Mouse (Mus musculus): ENCODE data around the gene Cttnbp2. TPM values are rescaled to one million over a fixed set of nuclear protein-coding genes. Genes with fewer than 3 reads are reported as not detected.
A peak's percentile ranks its signal among the peaks of the same experiment; 100 is the strongest.
"Not testable (repeated sequence)": the region's sequence is repeated elsewhere in the genome, so short reads cannot be mapped to it uniquely, and the experiment has no call there.

The Cttnbp2 gene
- polyA plus RNA-seq, 1 experiment from 2014 or later, result 16.8 TPM

DNA sequence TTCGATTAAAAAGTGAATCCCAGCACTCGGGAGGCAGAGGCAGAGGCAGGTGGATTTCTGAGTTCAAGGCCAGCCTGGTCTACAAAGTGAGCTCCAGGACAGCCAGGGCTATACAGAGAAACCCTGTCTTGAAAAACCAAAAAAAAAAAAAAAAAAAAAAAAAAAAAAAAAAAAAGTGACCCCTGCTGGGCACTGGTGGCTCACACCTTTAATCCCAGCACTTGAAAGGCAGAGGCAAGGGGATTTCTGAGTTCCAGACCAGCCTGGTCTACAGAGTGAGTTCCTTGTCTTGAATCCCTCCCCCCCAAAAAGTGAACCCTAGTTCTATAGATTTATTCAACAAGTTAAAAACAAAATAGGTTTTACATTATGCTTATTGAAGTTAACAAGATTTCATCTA, 136.9 kb downstream of the Cttnbp2 start:
- WGBS, result 90% methylated on average over 2 of the region's 2 CpGs
- H3K4me3 ChIP-seq; H3K27ac ChIP-seq; DNase-seq (ENCODE audit: low spot score); H3K9me3 ChIP-seq; H3K36me3 ChIP-seq; H3K4me1 ChIP-seq (replicated peaks); H3K27me3 ChIP-seq (ENCODE audit: insufficient read depth, poor library complexity, severe bottlenecking): not testable (repeated sequence)

DNA sequence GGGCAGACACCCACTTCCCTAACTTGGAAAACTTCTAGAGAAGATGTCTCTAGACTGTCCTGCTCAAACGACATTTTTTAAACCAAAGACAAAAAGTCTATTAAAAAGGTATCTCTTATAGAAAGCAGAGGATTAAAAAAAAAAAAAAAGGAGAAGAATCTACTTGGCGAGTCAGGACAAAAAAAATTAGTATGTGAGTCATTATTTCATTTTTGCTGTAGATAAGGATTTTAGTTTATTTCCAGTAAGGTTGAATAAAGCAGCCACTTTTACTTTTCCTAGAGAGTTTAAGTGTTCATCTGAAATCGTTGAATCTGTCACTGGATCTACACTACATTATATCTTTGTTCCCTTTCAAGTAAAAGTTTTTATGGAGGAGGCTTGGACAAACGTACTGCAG, 139.9 kb downstream of the Cttnbp2 start:
- DNase-seq (ENCODE audit: low spot score), result no peak
- Histone ChIP-seq H3K4me3 (no peak overlapping the region), H3K36me3 (no peaks in the 10 kb centered on the region), H3K9me3 (no peaks in the 10 kb centered on the region), H3K27ac (no peak overlapping the region), H3K27me3 (ENCODE audit: insufficient read depth, poor library complexity, severe bottlenecking) (no peaks in the 10 kb centered on the region), H3K4me1 (replicated peaks) (no peaks in the 10 kb centered on the region)
- 83% methylated on average over 4 of the region's 4 CpGs for WGBS

DNA sequence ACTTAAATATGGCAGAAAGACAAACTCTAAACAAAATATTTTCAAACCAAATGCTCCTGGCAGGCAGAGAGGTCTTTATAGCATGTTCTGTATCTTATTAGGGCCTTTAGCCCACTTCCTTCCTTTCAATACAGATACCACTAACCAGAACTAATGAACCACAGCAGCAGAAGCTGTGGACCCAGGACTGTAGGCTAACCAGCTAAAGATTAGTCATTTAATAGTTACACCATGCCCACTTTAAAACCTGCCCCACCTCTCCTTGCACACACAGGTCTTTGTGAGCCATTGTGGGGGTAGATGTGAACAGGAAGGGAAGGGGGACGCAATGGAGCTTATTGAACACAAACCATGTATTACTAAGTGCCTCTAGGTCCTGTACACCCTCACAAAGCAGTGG, 141.0 kb downstream of the Cttnbp2 start:
- H3K27ac ChIP-seq, result no peak overlapping the region
- H3K9me3 ChIP-seq, result no peaks in the 10 kb centered on the region
- H3K27me3 ChIP-seq (ENCODE audit: insufficient read depth, poor library complexity, severe bottlenecking), result no peaks in the 10 kb centered on the region
- 91% methylated on average over 1 of the region's 1 CpGs for WGBS
- H3K36me3 ChIP-seq, result no peaks in the 10 kb centered on the region
- no peaks in the 10 kb centered on the region for H3K4me1 ChIP-seq (replicated peaks)
- H3K4me3 ChIP-seq, result no peak overlapping the region
- DNase-seq (ENCODE audit: low spot score), result no peak

DNA sequence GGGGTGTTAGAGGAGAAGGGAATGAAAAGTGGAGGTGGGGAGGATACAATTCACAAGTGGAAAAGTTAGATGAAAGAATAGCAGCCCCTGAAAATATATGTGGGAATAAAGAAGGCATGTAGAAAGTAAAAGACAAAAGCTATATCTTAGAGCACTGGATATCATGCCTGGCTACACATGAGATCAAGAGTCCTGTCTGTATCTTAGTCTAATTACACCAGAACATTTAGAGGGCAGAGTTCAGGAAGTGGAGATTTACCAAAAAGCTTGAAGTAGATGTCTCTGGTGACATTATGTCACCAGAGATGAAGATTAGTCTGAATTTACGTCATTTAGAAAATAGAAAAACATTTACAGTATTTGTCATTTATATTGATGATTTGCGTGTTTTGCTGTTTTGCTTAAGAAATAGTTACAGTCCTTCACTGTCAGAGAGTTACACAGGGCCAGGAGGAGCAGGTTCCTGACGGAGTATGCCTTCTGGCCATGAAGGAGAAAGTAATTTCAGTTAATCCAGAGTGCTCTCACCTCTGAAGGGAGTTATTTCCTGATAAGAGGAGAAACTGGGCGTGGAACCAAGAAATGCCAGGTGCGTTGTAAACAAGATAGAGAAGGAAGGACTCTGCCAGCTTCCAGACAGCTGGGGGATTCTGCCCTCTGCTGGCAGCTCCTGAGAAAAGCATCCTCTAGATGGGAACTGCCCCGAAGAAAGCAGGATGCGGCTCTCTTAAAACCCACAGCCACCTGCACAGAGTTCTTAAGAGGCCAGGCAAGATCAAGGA, 142.0 kb downstream of the Cttnbp2 start:
- 41% methylated on average over 7 of the region's 7 CpGs for WGBS
- no peak overlapping the region for H3K27ac ChIP-seq

DNA sequence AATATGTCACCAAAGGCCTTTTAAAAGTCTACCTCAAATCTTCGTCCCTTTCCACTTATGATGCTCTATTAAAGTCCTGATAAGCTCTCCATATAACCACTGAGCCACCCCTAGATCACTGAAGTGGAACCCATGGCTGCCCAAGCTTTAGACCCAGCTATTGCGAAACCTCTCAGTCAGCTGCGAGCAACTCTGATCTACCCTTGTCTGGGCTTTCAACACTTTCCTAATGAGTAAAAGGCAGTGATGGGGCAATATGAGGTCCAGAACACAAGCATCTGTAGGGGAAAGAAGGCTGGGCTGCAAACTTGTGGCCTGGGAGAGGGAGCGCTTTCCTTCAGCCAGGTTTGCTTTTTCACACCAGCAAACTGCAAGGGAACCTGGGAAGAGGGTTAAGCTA, 144.9 kb downstream of the Cttnbp2 start:
- Histone ChIP-seq H3K27me3 (ENCODE audit: insufficient read depth, poor library complexity, severe bottlenecking) (no peaks in the 10 kb centered on the region), H3K9me3 (no peaks in the 10 kb centered on the region), H3K36me3 (no peaks in the 10 kb centered on the region), H3K4me3 (no peak overlapping the region), H3K27ac (no peak overlapping the region), H3K4me1 (replicated peaks) (no peaks in the 10 kb centered on the region)
- 92% methylated on average over 4 of the region's 4 CpGs for WGBS
- DNase-seq (ENCODE audit: low spot score), result no peak

More for the DNA sequence above, 142.0 kb downstream of the Cttnbp2 start:
- peak; percentile 57 for DNase-seq (ENCODE audit: low spot score)
- Histone ChIP-seq H3K4me3 (no peak overlapping the region), H3K4me1 (replicated peaks) (no peaks in the 10 kb centered on the region), H3K27me3 (ENCODE audit: insufficient read depth, poor library complexity, severe bottlenecking) (no peaks in the 10 kb centered on the region), H3K9me3 (no peaks in the 10 kb centered on the region), H3K36me3 (no peaks in the 10 kb centered on the region)

DNA sequence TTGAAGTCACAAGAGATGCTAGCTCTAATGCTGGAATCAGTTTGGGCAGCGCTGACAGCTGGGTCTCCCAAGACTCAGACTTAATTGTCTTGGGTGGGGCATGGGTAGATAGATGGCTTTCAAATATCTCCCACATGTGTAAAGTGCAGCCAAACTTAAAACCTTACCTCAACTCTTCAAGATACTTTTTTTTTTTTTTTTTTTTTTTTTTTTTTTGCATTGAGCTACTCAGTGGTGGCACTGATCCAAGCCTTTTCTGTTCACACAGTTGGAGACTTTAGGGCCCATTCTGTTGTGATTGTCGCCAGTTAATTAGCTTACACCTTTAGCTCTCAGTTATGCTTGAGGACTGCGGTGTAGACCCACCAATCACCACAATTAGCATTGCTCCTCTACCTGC, 145.6 kb downstream of the Cttnbp2 start:
- no peaks in the 10 kb centered on the region for H3K27me3 ChIP-seq (ENCODE audit: insufficient read depth, poor library complexity, severe bottlenecking)
- no peak overlapping the region for H3K27ac ChIP-seq
- 74% methylated on average over 3 of the region's 3 CpGs for WGBS
- DNase-seq (ENCODE audit: low spot score), result no peak
- H3K36me3 ChIP-seq, result no peaks in the 10 kb centered on the region
- no peaks in the 10 kb centered on the region for H3K4me1 ChIP-seq (replicated peaks)
- H3K9me3 ChIP-seq, result no peaks in the 10 kb centered on the region
- no peak overlapping the region for H3K4me3 ChIP-seq

DNA sequence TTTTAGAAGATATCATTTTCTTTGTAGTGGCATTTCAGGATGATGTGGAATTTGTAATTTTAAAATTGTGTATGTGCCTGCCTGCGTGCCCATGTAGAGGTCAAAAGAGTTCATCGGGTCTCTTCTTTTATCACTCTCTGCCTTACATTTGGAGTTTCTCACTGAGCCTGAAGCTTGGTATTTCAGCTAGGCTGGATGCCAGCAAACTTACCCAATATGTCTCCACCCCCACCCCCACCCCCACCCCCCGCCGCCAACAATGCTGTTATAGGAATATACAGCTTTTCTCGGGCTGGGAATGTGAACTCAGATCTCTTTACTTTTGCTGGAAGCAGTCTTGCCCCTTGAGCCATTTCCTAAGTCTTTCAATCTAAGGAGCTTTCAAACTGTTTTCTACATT, 152.4 kb downstream of the Cttnbp2 start:
- no peaks in the 10 kb centered on the region for H3K4me1 ChIP-seq (replicated peaks)
- no peaks in the 10 kb centered on the region for H3K27me3 ChIP-seq (ENCODE audit: insufficient read depth, poor library complexity, severe bottlenecking)
- H3K4me3 ChIP-seq, result no peak overlapping the region
- DNase-seq (ENCODE audit: low spot score), result no peak
- H3K36me3 ChIP-seq, result no peaks in the 10 kb centered on the region
- H3K27ac ChIP-seq, result no peak overlapping the region
- H3K9me3 ChIP-seq, result no peaks in the 10 kb centered on the region
- 85% methylated on average over 5 of the region's 5 CpGs for WGBS

DNA sequence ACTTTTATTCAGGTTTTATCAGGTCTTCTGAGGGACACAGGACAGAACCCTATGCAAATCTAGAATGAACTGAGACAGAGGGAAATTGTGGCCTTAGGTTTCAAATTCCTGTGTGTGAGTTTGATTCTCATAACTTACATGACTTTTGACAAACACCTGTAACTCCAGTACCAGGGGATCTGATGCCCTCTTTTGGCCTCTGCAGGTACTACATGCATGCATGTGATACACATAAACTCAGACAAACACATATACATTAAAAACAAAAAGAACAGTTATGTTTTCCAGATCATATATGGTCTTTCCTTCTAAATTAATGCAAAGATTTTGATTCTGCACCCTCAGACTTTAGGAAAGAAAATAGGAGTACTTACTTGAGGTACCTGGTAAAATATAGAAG, 153.7 kb downstream of the Cttnbp2 start:
- Histone ChIP-seq H3K4me1 (replicated peaks) (no peaks in the 10 kb centered on the region), H3K9me3 (no peaks in the 10 kb centered on the region), H3K36me3 (no peaks in the 10 kb centered on the region), H3K27ac (no peak overlapping the region), H3K4me3 (no peak overlapping the region), H3K27me3 (ENCODE audit: insufficient read depth, poor library complexity, severe bottlenecking) (no peaks in the 10 kb centered on the region)
- no peak for DNase-seq (ENCODE audit: low spot score)

DNA sequence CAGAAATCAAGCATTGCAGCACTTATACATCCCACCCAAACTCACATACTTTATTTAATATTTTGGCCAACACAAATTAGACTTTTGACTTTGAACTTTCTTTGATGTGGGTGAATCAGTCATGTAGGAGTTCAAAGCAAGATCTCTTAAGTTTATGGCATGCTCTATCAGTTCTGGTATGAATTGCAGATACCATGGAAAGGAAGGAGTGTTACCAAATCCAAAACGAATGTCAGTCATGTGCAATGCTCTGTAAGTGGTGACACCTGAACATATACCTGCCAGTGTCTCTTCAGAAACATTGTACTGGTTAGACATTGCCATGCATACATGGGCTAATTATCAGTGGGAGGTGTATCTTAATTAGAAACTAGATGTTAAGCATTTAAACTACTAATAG, 154.5 kb downstream of the Cttnbp2 start:
- Histone ChIP-seq H3K36me3 (no peaks in the 10 kb centered on the region), H3K9me3 (no peaks in the 10 kb centered on the region), H3K4me3 (no peak overlapping the region), H3K27me3 (ENCODE audit: insufficient read depth, poor library complexity, severe bottlenecking) (no peaks in the 10 kb centered on the region), H3K4me1 (replicated peaks) (no peaks in the 10 kb centered on the region), H3K27ac (no peak overlapping the region)
- DNase-seq (ENCODE audit: low spot score), result no peak
- WGBS, result 79% methylated on average over 1 of the region's 1 CpGs

DNA sequence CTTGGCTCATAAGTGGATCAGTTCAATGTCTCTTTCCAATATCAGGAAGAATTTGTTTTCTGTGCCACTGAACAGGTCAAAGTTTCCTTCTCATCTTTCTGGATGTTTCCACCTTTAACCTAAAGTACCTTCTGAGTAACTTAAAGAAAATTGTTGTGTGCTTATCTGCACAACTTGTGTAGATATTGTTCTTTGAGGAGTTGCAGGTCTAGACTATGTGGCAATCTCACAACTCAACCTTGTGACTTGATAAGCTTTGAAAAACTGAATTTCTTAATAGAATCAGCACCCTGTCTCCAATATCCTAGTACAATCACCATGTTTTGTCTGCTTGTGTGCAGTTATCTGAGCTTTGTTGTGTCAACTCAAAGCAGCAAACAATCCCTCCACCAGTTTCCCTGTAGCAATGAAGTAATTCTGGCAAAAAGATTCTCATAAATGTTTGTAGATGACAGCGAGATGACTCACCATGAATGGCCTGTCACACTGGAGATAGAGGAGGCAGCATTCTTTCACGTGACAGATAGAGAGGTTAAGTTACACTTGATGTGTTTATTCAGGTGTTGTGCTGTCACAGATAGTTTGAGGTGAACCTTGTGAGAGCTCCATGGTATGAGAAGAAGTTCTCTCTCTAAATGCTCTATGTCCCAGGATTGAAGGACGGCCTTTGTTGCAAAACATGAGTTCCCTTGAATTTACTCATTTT, 165.3 kb downstream of the Cttnbp2 start:
- DNase-seq (ENCODE audit: low spot score), result no peak
- H3K4me1 ChIP-seq (replicated peaks), result no peaks in the 10 kb centered on the region
- no peaks in the 10 kb centered on the region for H3K36me3 ChIP-seq
- WGBS, result 69% methylated on average over 3 of the region's 3 CpGs
- H3K9me3 ChIP-seq, result no peaks in the 10 kb centered on the region
- no peak overlapping the region for H3K27ac ChIP-seq
- no peak overlapping the region for H3K4me3 ChIP-seq
- H3K27me3 ChIP-seq (ENCODE audit: insufficient read depth, poor library complexity, severe bottlenecking), result no peaks in the 10 kb centered on the region

DNA sequence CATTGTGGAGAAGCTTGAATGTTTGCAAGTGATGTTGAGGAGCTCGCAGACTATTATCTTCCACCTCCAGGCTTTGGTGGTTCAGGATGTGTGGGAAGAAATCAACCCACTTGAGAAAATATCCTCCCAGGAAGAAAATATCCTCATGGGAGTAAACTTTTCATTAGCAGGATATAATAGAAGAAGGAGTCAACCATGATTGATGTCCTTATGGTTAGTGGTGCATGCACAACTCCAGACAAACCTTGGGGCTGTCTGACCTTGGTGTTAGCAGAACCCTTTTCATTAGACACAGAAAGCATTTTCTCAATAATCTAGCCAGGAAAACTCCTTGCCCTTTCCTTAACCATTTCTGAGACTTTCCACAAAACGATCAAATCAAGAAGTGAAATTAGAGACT, 170.4 kb downstream of the Cttnbp2 start:
- Histone ChIP-seq H3K9me3 (no peaks in the 10 kb centered on the region), H3K36me3 (no peaks in the 10 kb centered on the region), H3K4me1 (replicated peaks) (no peaks in the 10 kb centered on the region), H3K27me3 (ENCODE audit: insufficient read depth, poor library complexity, severe bottlenecking) (no peaks in the 10 kb centered on the region), H3K27ac (no peak overlapping the region), H3K4me3 (no peak overlapping the region)
- WGBS, result 88% methylated on average over 2 of the region's 2 CpGs
- no peak for DNase-seq (ENCODE audit: low spot score)

DNA sequence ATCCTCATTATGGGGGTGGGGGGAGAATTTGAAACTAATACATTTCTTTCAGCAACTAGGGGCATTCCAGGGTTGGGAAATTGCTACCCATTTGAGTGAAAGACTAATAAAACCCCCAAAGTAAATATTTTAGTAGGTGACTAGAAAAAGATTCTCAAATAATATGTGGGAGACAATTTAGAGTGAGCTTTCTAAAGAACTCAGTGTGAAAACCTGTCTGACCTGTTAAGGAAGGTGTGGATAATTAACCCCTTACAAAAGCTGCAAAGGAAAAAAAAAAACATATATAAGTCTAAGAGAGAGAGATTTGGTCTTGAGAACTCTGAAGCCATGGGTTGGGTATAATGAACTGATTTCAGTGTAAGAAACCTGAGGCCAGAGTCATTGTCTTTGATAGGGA, 176.3 kb downstream of the Cttnbp2 start:
- Histone ChIP-seq H3K4me1 (replicated peaks) (no peaks in the 10 kb centered on the region), H3K9me3 (no peaks in the 10 kb centered on the region), H3K27me3 (ENCODE audit: insufficient read depth, poor library complexity, severe bottlenecking) (no peaks in the 10 kb centered on the region), H3K27ac (no peak overlapping the region), H3K4me3 (no peak overlapping the region), H3K36me3 (no peaks in the 10 kb centered on the region)
- no peak for DNase-seq (ENCODE audit: low spot score)

DNA sequence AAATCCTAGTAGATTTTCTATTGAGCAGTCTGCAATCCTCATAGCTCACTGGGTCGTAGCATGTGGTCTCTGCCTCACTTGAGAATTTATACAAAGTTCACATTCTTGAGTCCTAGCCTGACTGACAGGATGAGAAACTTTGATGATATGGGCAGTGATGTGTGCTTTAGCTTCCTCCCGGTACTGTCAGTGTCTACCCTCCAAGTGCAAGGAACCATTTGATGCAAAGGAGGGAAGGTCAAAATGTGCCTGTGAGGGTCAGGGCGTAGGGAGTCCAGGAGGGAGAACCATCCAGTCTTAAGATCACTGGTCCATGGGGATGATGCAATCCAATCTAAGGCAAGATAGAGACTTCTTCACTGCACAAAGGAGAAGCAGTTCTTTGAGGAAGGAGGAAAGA, 179.2 kb downstream of the Cttnbp2 start:
- Histone ChIP-seq H3K9me3 (no peaks in the 10 kb centered on the region), H3K4me3 (no peak overlapping the region), H3K36me3 (no peaks in the 10 kb centered on the region), H3K27ac (no peak overlapping the region), H3K4me1 (replicated peaks) (no peaks in the 10 kb centered on the region), H3K27me3 (ENCODE audit: insufficient read depth, poor library complexity, severe bottlenecking) (no peaks in the 10 kb centered on the region)
- WGBS, result 76% methylated on average over 3 of the region's 3 CpGs
- DNase-seq (ENCODE audit: low spot score), result no peak
